Comparison of ENCODE assay signal across 22 mouse cellular contexts in the genomic region with DNA sequence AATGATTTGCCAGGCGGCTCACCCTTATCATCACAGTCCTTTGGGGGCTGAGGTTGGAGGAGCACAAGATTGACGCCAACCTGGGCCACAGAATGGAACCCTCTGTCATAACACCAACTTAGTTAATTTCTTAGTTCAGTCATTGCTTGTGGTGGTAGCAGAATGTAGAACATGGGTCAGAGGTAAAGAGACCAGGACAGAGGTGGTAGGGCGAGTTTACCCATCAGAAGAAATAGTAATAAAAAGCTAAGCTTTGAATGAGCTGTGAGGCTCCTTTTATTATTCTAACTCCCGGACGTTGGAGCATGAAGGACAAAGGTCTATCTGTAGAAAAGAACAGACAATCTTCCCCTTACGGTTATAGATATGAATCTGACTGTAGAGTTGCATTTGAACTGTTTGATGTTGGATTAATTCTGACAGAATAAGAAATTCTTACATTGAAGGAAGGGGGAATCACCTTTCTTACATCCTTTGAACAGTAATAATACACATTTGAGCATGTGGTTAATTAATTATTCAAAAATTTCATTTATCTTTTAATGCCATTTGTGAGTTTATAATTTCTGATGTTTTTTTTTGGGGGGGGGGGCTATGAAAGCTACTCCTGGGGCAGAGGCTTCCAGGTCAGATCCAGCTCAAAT. TPM values are rescaled to one million over a fixed set of nuclear protein-coding genes. Genes with fewer than 3 reads are reported as not detected.
DNase-seq lines count a peak whose midpoint lies in the region; ATAC-seq lines count a peak whose summit lies in the region.
"Had no signal": no experiment of that assay in that cellular context is flagged by ENCODE, and none has a peak within 500 bp of the region (broad histone marks: within the 10 kb centered on the region; RNA-seq: fewer than 3 reads in every experiment).

No protein-coding gene starts in this region.

- no peak overlapping the region for H3K9ac ChIP-seq in intestine, embryonic 16.5 days (ENCODE audit: low read depth, low read length)
- H3K9ac ChIP-seq: forebrain, embryonic 13.5 days; hindbrain, embryonic 13.5 days had no signal

- H3K9me3 ChIP-seq in intestine, embryonic 16.5 days (ENCODE audit: control insufficient read depth, low read length): no peaks in the 10 kb centered on the region
- H3K9me3 ChIP-seq: forebrain, embryonic 10.5 days; forebrain, embryonic 13.5 days; hindbrain, embryonic 10.5 days; hindbrain, embryonic 13.5 days had no signal

- 58% methylated on average over 6 of the region's 6 CpGs for WGBS in intestine, embryonic 16.5 days

- ATAC-seq in CD4-positive, CD25-positive, alpha-beta regulatory T cell, adult 4 months: peak; percentile 64
- peak; percentile 63 for ATAC-seq in inflammation-experienced regulatory T-cells, adult 6 months
- ATAC-seq in intestine, embryonic 16.5 days: peak; percentile 94
- ATAC-seq: activated CD4-positive, CD25-positive, alpha-beta regulatory T cell, adult 4 months; forebrain, embryonic 13.5 days; hindbrain, embryonic 16.5 days had no signal

- H3K4me2 ChIP-seq in intestine, embryonic 16.5 days (ENCODE audit: low read depth, low read length): no peak overlapping the region
- H3K4me2 ChIP-seq: forebrain, embryonic 13.5 days; heart, embryonic 11.5 days; hindbrain, embryonic 13.5 days had no signal

- H3K36me3 ChIP-seq in intestine, embryonic 16.5 days (ENCODE audit: control insufficient read depth, insufficient read depth, low read length): no peaks in the 10 kb centered on the region
- H3K36me3 ChIP-seq: forebrain, embryonic 10.5 days; hindbrain, embryonic 10.5 days; hindbrain, embryonic 13.5 days had no signal

- DNase-seq in adrenal gland, adult 2 months: no peak
- DNase-seq in layer of hippocampus, postnatal 36 days: no peak
- DNase-seq in urinary bladder, postnatal 10 days (ENCODE audit: low spot score): no peak
- DNase-seq: adrenal gland, postnatal 10 days; adrenal gland, postnatal 36 days; cerebellum, adult 18-20 months; cerebellum, adult 9-10 months; cerebellum, postnatal 14 days; gastrocnemius, postnatal 25 days; heart, postnatal 36 days; kidney, adult 11 months had no signal

- H3K27ac ChIP-seq in intestine, embryonic 16.5 days (ENCODE audit: low read length): peak overlapping the region; percentile 65
- H3K27ac ChIP-seq: forebrain, embryonic 10.5 days; forebrain, embryonic 13.5 days; hindbrain, embryonic 10.5 days; hindbrain, embryonic 13.5 days had no signal

- no peaks in the 10 kb centered on the region for H3K27me3 ChIP-seq in intestine, embryonic 16.5 days (replicated peaks; ENCODE audit: control insufficient read depth, insufficient read depth, low read length)
- H3K27me3 ChIP-seq: forebrain, embryonic 13.5 days; hindbrain, embryonic 13.5 days had no signal

- H3K4me1 ChIP-seq in intestine, embryonic 16.5 days (ENCODE audit: control insufficient read depth, insufficient read depth, low read length): no peaks in the 10 kb centered on the region
- H3K4me1 ChIP-seq: forebrain, embryonic 10.5 days; forebrain, embryonic 13.5 days; hindbrain, embryonic 10.5 days; hindbrain, embryonic 13.5 days had no signal

- H3K4me3 ChIP-seq in intestine, embryonic 16.5 days (ENCODE audit: low read length): no peak overlapping the region
- H3K4me3 ChIP-seq: forebrain, embryonic 10.5 days; forebrain, embryonic 13.5 days; hindbrain, embryonic 10.5 days; hindbrain, embryonic 13.5 days had no signal

RNA-seq across cellular contexts. Expression of a gene that starts 7.9 kb away (rescaled TPM):
- 10 to 100 TPM; 10.6 to 12.2 TPM for polyA plus RNA-seq in CD4-positive, CD25-positive, alpha-beta regulatory T cell, adult 4 months (2017; shearing (Covaris generic))
- polyA plus RNA-seq in inflammation-experienced regulatory T-cells, adult 6 months (2017; shearing (Covaris generic)): 10 to 100 TPM in 2 of 3 experiments, 1 to 10 TPM in 1; 5.0 to 12.7 (median 12.0) TPM
- 13.1 and 16.7 TPM in 2 replicates for polyA plus RNA-seq in intestine, embryonic 16.5 days (2015; fragmentation: Nextera tagmentation; extraction: Ambion mirVana)
- total RNA-seq in adrenal gland, adult 2 months (2021): 10 to 100 TPM; 17.0 to 23.5 TPM
- 77.8 and 92.0 TPM in 2 replicates for polyA plus RNA-seq in adrenal gland, adult 2 months (2012; rRNA removed)
- total RNA-seq in layer of hippocampus, postnatal 36 days (2021): 100 to 1,000 TPM; 163 to 183 TPM
- polyA plus RNA-seq: C2C12 had no signal
